Mouse (Mus musculus) heart, postnatal 0 days (tissue): ENCODE results near the gene Tec.

ENCODE experiments used
- CTCF ChIP-seq: IDR thresholded peaks from 2 replicates; pipeline ENCODE4 v1.5.1; 2016; ENCODE audit warnings: antibody characterized with exemption, control low read depth, low read depth
- EP300 ChIP-seq: IDR thresholded peaks from 2 replicates; pipeline ENCODE4 v1.6.1; 2016; ENCODE audit warnings: antibody characterized with exemption, low read depth

- TF ChIP-seq EP300 (no peak), CTCF (no peak)
Measured at GRCm38 (mm10) chr5:72784719-72785118, 83.6 kb downstream of the Tec start.
